Mouse (Mus musculus) c-Kit-negative CD71-positive TER-119-positive erythroid progenitor cells, embryonic 14.5 days (primary cell): ENCODE results near the gene Col20a1.

Source experiments
- DNase-seq: peaks from one replicate; pipeline ENCODE4 v3.0.0-alpha.2; 2013; ENCODE audit warnings: low read depth, low spot score

Gene Col20a1

GRCm38 (mm10) chr2:180994360-180994759 is 8.0 kb downstream of the Col20a1 start:
- no peak for DNase-seq

DNA sequence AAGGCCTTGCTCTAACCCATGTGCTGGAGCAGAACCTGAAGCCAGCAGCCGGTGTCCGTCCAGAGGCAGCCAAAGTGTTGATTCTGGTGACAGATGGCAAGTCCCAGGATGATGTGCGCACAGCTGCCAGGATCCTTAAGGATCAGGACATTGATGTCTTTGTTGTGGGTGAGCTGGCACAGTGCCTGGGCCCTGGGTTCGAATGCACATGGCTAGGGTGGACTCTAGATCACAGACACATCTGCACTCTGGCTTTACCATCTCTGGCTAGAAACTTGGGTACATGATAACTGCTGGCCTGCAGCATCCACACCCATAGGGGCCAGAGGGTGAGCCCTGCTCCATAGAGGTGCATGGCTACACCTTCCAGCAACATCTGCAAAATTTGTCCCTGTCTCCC is 9.1 kb downstream of the Col20a1 start:
- DNase-seq = no peak

- peak; percentile 13 for DNase-seq
These were observed 10.1 kb downstream of the Col20a1 start for GRCm38 (mm10) chr2:180996436-180996835.

- DNase-seq = no peak
These were observed 10.6 kb downstream of the Col20a1 start for GRCm38 (mm10) chr2:180996905-180997304.

DNA sequence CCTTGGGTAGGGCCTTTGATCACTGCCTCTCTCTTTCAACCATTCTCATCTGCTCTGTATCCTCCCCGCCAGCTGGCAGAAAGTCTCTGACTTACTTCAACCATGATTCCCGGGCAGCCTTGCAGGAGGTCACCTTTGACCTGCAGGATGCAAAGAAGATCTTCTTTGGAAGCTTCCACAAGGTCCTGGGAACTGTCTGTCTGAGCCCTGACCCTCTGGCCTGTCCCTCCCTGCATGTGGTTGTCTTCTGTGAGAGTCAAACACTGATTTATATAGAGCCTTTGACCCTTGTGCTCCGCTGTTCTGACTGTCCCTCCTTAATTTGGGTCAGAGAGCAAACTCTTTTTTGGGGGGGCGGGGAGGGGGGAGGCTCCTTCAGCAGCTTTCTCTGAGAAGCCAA is 20.7 kb downstream of the Col20a1 start:
- DNase-seq = no peak

GRCm38 (mm10) chr2:181008339-181008738 is 22.0 kb downstream of the Col20a1 start:
- no peak for DNase-seq

DNA sequence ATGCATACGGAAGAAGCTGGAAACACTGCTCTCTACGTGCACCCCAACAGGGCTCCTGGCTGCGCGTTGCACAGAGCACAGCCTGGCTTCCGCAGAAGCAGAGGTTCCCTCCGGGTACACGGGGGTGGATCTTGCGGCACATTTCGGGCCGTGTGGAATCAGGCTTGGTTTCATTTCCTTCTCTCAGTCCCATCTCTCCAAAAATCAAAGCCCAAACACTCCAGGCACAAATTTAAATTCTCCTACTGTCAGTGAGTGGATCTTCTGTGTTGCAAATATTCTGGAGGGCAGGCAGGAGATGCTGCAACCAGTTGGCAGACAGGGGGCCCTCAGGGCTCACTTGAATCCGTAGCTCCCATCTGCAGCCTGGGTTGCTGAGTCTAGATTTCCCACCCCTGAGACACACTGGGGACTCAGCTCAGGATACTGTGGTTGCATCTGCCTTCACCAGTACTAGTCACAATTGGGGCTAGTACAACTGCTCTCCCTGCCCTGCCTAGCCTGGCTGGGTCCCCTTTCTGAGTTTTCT is 45.1 kb downstream of the Col20a1 start:
- DNase-seq = no peak

- DNase-seq = no peak
These were observed 46.1 kb downstream of the Col20a1 start for GRCm38 (mm10) chr2:181032407-181032806.

DNA sequence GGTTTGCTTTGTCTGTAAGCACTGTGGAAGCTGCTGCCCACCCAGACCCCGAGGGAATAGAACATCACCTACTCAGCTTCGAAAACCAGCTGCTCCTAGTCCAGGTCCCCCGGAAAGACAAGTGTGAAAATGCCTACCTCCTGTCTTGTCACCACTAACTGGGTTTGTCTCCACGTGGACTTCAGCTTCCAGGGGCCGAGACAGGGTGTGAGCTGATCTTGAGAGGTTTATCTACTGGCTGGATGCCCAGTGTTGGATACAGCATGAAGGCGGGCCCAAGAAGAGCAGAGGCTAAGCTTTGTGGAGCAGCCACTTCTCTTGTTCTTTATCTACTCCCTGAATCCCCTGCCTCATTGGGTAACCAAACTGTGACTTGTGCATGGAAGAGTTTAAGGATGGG is 47.0 kb downstream of the Col20a1 start:
- no peak for DNase-seq

- no peak for DNase-seq
These were observed 48.9 kb downstream of the Col20a1 start for GRCm38 (mm10) chr2:181035186-181035585.

GRCm38 (mm10) chr2:181036561-181036960 is 50.2 kb downstream of the Col20a1 start:
- no peak for DNase-seq

GRCm38 (mm10) chr2:181038644-181039355 is 52.5 kb downstream of the Col20a1 start:
- no peak for DNase-seq

- no peak for DNase-seq
These were observed 53.0 kb downstream of the Col20a1 start for GRCm38 (mm10) chr2:181039356-181039680.

DNA sequence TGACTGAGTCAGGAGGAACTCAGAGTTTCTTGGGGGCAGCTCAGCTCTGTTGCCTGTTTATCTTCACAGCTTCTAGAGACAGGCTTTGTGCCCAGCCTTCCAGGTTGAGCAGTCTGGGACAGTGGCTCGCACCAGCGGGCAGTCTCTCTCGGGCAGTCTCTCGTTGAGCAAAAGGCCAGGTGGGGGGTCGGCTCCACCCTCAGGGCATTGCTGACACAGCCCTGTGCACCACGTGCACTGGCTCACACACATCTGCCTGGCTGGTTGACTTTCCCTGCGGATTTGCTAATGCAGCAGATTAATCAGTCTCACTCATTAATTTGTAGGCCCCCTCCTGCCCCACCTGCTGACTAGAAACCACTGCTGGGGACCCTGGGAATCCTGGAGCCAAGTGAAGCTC is 55.6 kb downstream of the Col20a1 start:
- DNase-seq = no peak

DNA sequence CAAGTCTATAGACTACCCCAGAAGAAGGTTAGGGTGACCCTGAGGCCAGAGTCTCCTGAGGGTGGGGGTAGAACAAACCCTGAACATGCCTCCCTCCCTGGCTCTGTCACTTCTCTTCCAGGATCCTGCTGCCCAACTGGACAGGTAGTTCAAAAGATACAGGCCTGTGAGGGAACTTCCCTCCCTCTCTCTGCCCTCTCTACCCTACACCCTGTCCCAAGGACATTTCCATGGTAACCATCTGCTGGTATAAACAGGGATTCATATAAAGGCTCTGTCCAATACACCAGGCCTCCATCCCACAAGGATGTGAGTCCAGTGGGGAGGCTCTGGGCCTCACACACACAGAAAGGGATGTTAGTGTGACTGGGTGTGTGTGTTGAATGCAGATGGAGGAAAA is 56.0 kb downstream of the Col20a1 start:
- DNase-seq = no peak

DNA sequence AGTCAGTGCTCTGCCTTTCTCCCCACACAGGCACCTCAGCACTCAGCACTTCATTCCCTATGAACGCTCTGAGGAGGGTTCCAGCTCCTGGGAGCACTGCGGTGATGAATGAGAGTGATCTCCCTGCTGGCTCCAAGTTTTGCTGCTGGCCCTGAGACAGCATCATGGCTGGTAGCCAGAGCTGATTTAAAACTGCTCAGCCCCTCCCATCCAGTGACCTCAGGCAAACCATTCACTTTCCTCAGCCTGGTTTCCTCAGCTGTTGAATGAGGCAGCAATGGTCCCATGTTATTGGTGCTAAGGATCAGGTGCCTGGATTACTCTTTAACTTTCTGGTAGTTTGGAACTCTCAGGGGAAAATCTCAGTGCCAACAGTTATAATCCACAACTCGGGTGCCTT is 57.1 kb downstream of the Col20a1 start, which contains the start of gene Chrna4:
Chrna4 (minus strand) TSS at position 110 of the 400 bp plus-strand sequence.
- DNase-seq = no peak

- DNase-seq = no peak
These were observed 57.7 kb downstream of the Col20a1 start for GRCm38 (mm10) chr2:181044001-181044400.

GRCm38 (mm10) chr2:181048252-181048945 is 62.1 kb downstream of the Col20a1 start:
- DNase-seq = no peak

DNA sequence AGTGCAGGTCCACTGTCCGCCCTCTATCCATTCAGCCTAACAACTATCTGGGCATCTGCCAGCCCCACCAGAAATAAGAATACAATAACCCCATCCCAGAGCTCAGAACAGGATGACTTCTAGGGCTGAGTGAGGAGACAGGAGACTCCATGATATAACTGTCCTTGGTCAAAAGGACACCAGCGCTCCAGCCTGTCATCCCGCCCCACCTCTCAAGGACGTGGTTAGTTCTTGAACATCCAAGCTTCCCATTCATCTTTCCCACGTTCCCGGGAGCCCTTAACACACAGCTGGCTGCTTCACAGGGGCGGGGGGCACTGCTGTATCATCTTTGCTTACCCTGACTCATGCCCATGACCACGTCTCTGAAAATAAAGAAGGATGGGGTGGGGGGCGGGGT is 62.7 kb downstream of the Col20a1 start:
- DNase-seq = no peak

- DNase-seq = no peak
These were observed 65.8 kb downstream of the Col20a1 start for GRCm38 (mm10) chr2:181052171-181052570.

DNA sequence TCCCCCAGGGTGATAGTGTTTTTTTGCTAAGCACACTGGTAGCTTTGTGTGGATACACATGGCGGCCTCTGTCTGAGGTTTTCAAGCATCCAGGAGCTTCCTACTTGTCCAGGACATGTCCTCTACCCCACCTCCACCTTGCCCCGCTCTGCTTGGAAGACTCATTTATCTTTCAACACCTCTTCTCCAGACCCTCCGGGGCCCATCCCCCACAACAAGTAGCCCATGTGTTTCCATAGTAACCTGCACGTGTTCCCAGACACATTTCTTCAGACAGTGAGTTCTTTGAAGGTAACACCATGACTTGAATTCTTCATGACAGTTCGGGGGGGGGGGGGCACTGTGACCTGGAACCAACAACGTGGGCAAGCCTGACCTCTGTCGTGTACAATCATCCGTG is 71.0 kb downstream of the Col20a1 start:
- DNase-seq = no peak

- DNase-seq = no peak
These were observed 71.9 kb downstream of the Col20a1 start for GRCm38 (mm10) chr2:181058193-181058592.

DNA sequence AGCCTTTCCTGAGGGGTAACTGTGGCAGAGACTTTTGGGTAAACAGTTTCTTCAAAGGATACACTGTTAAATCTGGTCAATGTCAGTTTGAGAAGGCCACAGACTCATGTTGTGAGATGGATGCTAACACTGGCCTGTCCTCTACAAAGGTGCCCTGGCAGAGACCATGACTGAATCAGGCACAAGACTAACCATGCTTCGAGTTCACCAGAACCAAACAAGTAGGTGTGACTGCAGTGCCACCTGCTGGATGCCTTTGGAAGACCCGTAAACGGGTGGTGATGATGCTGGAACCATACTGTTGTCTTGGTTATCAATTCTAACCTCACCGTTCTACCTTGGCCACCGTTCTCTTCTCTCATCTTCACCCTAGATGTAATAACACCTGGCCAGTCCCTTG is 73.8 kb downstream of the Col20a1 start:
- peak; percentile 25 for DNase-seq
